Mouse (Mus musculus): ENCODE measurements around the gene Dcakd.
"Not testable (repeated sequence)": the region's sequence is repeated elsewhere in the genome, so short reads cannot be mapped to it uniquely, and the experiment has no call there.

Dcakd gene

GRCm38 (mm10) chr11:103004852-103005251, 23.3 kb downstream of the Dcakd start:
- no peak for DNase-seq

- DNase-seq: no peak
These were observed 24.9 kb downstream of the Dcakd start for GRCm38 (mm10) chr11:103003210-103003609.

- no peak for DNase-seq
These were observed 27.1 kb downstream of the Dcakd start for GRCm38 (mm10) chr11:103001063-103001462.

GRCm38 (mm10) chr11:103000111-103000510, 28.0 kb downstream of the Dcakd start:
- DNase-seq: no peak

- no peak for DNase-seq
These were observed 28.7 kb downstream of the Dcakd start for GRCm38 (mm10) chr11:102999317-102999970.

- DNase-seq: no peak
These were observed 29.4 kb downstream of the Dcakd start for GRCm38 (mm10) chr11:102998577-102999316.

- no peak for DNase-seq
These were observed 29.9 kb downstream of the Dcakd start for GRCm38 (mm10) chr11:102998254-102998576.

- DNase-seq: no peak
These were observed 31.0 kb downstream of the Dcakd start for GRCm38 (mm10) chr11:102996991-102997770.

- no peak for DNase-seq
These were observed 31.7 kb downstream of the Dcakd start for GRCm38 (mm10) chr11:102996385-102996784.

- no peak for DNase-seq
These were observed 33.2 kb downstream of the Dcakd start for GRCm38 (mm10) chr11:102994952-102995351.

- no peak for DNase-seq
These were observed 34.6 kb downstream of the Dcakd start for GRCm38 (mm10) chr11:102993420-102994029.

- peak; percentile 76 to 85 for DNase-seq
These were observed 35.2 kb downstream of the Dcakd start for GRCm38 (mm10) chr11:102992940-102993339.

GRCm38 (mm10) chr11:102991681-102992080, 36.5 kb downstream of the Dcakd start:
- no peak for DNase-seq

- DNase-seq: peak; percentile 75 to 84
These were observed 37.9 kb downstream of the Dcakd start for GRCm38 (mm10) chr11:102990152-102990663.

GRCm38 (mm10) chr11:102989641-102990151, 38.4 kb downstream of the Dcakd start:
- DNase-seq: no peak

- DNase-seq: peak in 1 of 2 experiments; percentile 35
These were observed 43.0 kb downstream of the Dcakd start for GRCm38 (mm10) chr11:102985160-102985559.

GRCm38 (mm10) chr11:102984615-102985014, 43.5 kb downstream of the Dcakd start:
- DNase-seq: no peak

GRCm38 (mm10) chr11:102984086-102984485, 44.0 kb downstream of the Dcakd start:
- DNase-seq: no peak

GRCm38 (mm10) chr11:102981151-102981890, 46.8 kb downstream of the Dcakd start:
- DNase-seq: no peak

- DNase-seq: no peak
These were observed 50.0 kb downstream of the Dcakd start for GRCm38 (mm10) chr11:102978052-102978666.

GRCm38 (mm10) chr11:102975966-102976365, 52.2 kb downstream of the Dcakd start:
- DNase-seq: not testable (repeated sequence)

- DNase-seq: no peak
These were observed 55.8 kb downstream of the Dcakd start for GRCm38 (mm10) chr11:102972326-102972725.

Data from cerebellum, adult 18-20 months (tissue).